Mouse (Mus musculus): Measurements from ENCODE around the gene Adgrl4. TPM values are rescaled to one million over a fixed set of nuclear protein-coding genes. Genes with fewer than 3 reads are reported as not detected.

Adgrl4 gene
- total and polyA plus RNA-seq, 3 experiments: not detected

GRCm38 (mm10) chr3:151399270-151399669, 38.4 kb upstream of the Adgrl4 start:
- no peak overlapping the region for H3K4me3 ChIP-seq (replicated peaks in 1 of 3; ENCODE audit: low read depth in 2 of 3, low read length in 2 of 3, poor library complexity in 1 of 3)
- no peaks in the 10 kb centered on the region for H3K4me1 ChIP-seq (ENCODE audit: control insufficient read depth in 1 of 2, insufficient read depth in 2 of 2)
- H3K36me3 ChIP-seq (replicated peaks in 1 of 2; ENCODE audit: control insufficient read depth in 1 of 2, insufficient read depth in 1 of 2, low read length in 1 of 2): no peaks in the 10 kb centered on the region
- dilution Hi-C loops (cut with MboI; ENCODE audit: extremely low pct_ligation_motif_present, extremely low pct_unique_long_range_greater_than_20kb, low sequenced_read_pairs) (no loop called here), in situ Hi-C loops (cut with MboI; ENCODE audit: low pct_ligation_motif_present, low pct_unique_long_range_greater_than_20kb, low sequenced_read_pairs) (no loop called here)
- H3K27me3 ChIP-seq (replicated peaks): no peaks in the 10 kb centered on the region
- H3K9ac ChIP-seq (ENCODE audit: insufficient read depth, low read depth): no peak overlapping the region
- no peak for TF ChIP-seq ZNF384 (IDR thresholded peaks at IDR 0.05; ENCODE audit: low read depth, low read length)
- no peak for TF ChIP-seq ETS1 (conservative IDR thresholded peaks at IDR 0.05; ENCODE audit: low read depth, low read length)
- peaks cover 7% of the 10 kb centered on the region for H3K9me3 ChIP-seq (replicated peaks; ENCODE audit: low read length)
- no peaks in the 10 kb centered on the region for H3K79me2 ChIP-seq (replicated peaks; ENCODE audit: control insufficient read depth, extremely low read depth, insufficient read depth, poor library complexity, severe bottlenecking)
- H3K4me2 ChIP-seq (ENCODE audit: insufficient read depth, low read depth, poor library complexity, severe bottlenecking): no peak overlapping the region
- H3K27ac ChIP-seq (ENCODE audit: insufficient read depth, low read depth): no peak overlapping the region
- DNase-seq (ENCODE audit: extremely low read depth): no peak

GRCm38 (mm10) chr3:151411031-151411430, 26.7 kb upstream of the Adgrl4 start:
- peaks cover 3% of the 10 kb centered on the region for H3K9me3 ChIP-seq (replicated peaks; ENCODE audit: low read length)
- H3K4me3 ChIP-seq (replicated peaks in 1 of 3; ENCODE audit: low read depth in 2 of 3, low read length in 2 of 3, poor library complexity in 1 of 3): no peak overlapping the region
- H3K27ac ChIP-seq (ENCODE audit: insufficient read depth, low read depth): no peak overlapping the region
- DNase-seq (ENCODE audit: extremely low read depth): no peak
- no peaks in the 10 kb centered on the region for H3K36me3 ChIP-seq (replicated peaks in 1 of 2; ENCODE audit: control insufficient read depth in 1 of 2, insufficient read depth in 1 of 2, low read length in 1 of 2)
- TF ChIP-seq ZNF384 (IDR thresholded peaks at IDR 0.05; ENCODE audit: low read depth, low read length): no peak
- TF ChIP-seq JUND (conservative IDR thresholded peaks at IDR 0.05; ENCODE audit: low read depth, low read length): no peak
- no peak overlapping the region for H3K4me2 ChIP-seq (ENCODE audit: insufficient read depth, low read depth, poor library complexity, severe bottlenecking)
- dilution Hi-C loops (cut with MboI; ENCODE audit: extremely low pct_ligation_motif_present, extremely low pct_unique_long_range_greater_than_20kb, low sequenced_read_pairs) (no loop called here), in situ Hi-C loops (cut with MboI; ENCODE audit: low pct_ligation_motif_present, low pct_unique_long_range_greater_than_20kb, low sequenced_read_pairs) (no loop called here)
- H3K4me1 ChIP-seq (ENCODE audit: control insufficient read depth in 1 of 2, insufficient read depth in 2 of 2): no peaks in the 10 kb centered on the region
- no peaks in the 10 kb centered on the region for H3K27me3 ChIP-seq (replicated peaks)
- no peak overlapping the region for H3K9ac ChIP-seq (ENCODE audit: insufficient read depth, low read depth)
- no peaks in the 10 kb centered on the region for H3K79me2 ChIP-seq (replicated peaks; ENCODE audit: control insufficient read depth, extremely low read depth, insufficient read depth, poor library complexity, severe bottlenecking)

- no peak for TF ChIP-seq ZC3H11A (IDR thresholded peaks at IDR 0.05; ENCODE audit: low read depth, low read length)
- no peak for TF ChIP-seq KAT2A (IDR thresholded peaks at IDR 0.05; ENCODE audit: insufficient replicate concordance, low read length)
- TF ChIP-seq NRF1 (IDR thresholded peaks at IDR 0.05; ENCODE audit: low read depth, low read length): no peak
- no peak for TF ChIP-seq USF1 (IDR thresholded peaks at IDR 0.05; ENCODE audit: low read depth, low read length)
- TF ChIP-seq USF2 (conservative IDR thresholded peaks at IDR 0.05; ENCODE audit: low read depth, low read length): no peak
- TF ChIP-seq TBP (conservative IDR thresholded peaks at IDR 0.05; ENCODE audit: low read depth, low read length): no peak
- no peak for TF ChIP-seq POLR2A (IDR thresholded peaks at IDR 0.05; ENCODE audit: low read depth, low read length)
- no peak for TF ChIP-seq BHLHE40 (IDR thresholded peaks at IDR 0.05; ENCODE audit: low read depth, low read length)
- no peak for TF ChIP-seq MEF2A (IDR thresholded peaks at IDR 0.05; ENCODE audit: borderline replicate concordance, low read depth, low read length)
- H3K9ac ChIP-seq (ENCODE audit: insufficient read depth, low read depth): no peak overlapping the region
- no peak overlapping the region for H3K4me3 ChIP-seq (replicated peaks in 1 of 3; ENCODE audit: low read depth in 2 of 3, low read length in 2 of 3, poor library complexity in 1 of 3)
- in situ Hi-C loops (cut with MboI; ENCODE audit: low pct_ligation_motif_present, low pct_unique_long_range_greater_than_20kb, low sequenced_read_pairs): no loop called here
- H3K4me2 ChIP-seq (ENCODE audit: insufficient read depth, low read depth, poor library complexity, severe bottlenecking): no peak overlapping the region
- H3K36me3 ChIP-seq (replicated peaks in 1 of 2; ENCODE audit: control insufficient read depth in 1 of 2, insufficient read depth in 1 of 2, low read length in 1 of 2): no peaks in the 10 kb centered on the region
- dilution Hi-C loops (cut with MboI; ENCODE audit: extremely low pct_ligation_motif_present, extremely low pct_unique_long_range_greater_than_20kb, low sequenced_read_pairs): no loop called here
- H3K79me2 ChIP-seq (replicated peaks; ENCODE audit: control insufficient read depth, extremely low read depth, insufficient read depth, poor library complexity, severe bottlenecking): no peaks in the 10 kb centered on the region
- H3K9me3 ChIP-seq (replicated peaks; ENCODE audit: low read length): peaks cover 3% of the 10 kb centered on the region
- H3K27me3 ChIP-seq (replicated peaks): no peaks in the 10 kb centered on the region
- DNase-seq (ENCODE audit: extremely low read depth): no peak
- H3K27ac ChIP-seq (ENCODE audit: insufficient read depth, low read depth): no peak overlapping the region
- H3K4me1 ChIP-seq (ENCODE audit: control insufficient read depth in 1 of 2, insufficient read depth in 2 of 2): no peaks in the 10 kb centered on the region
Measured at GRCm38 (mm10) chr3:151411488-151411887, 26.2 kb upstream of the Adgrl4 start.

All from CH12.LX (cell line).